Mouse (Mus musculus) megakaryocyte, embryonic 14.5 days (primary cell): Measurements from ENCODE around the gene Yju2. TPM values are rescaled to one million over a fixed set of nuclear protein-coding genes. Genes with fewer than 3 reads are reported as not detected.
A peak's percentile ranks its signal among the peaks of the same experiment; 100 is the strongest.

ENCODE experiments used
- H3K27me3 ChIP-seq: replicated peaks from 2 replicates; pipeline ENCODE3; 2012; ENCODE audit warnings: inconsistent platforms
- H3K36me3 ChIP-seq: replicated peaks from 2 replicates; pipeline ENCODE3; 2012; ENCODE audit warnings: low read length, inconsistent platforms, mixed read lengths
- H3K4me1 ChIP-seq: 2 replicates; pipeline ENCODE4 v1.6.1; 2012; ENCODE audit warnings: inconsistent platforms
- H3K4me3 ChIP-seq: replicated peaks from 2 replicates; pipeline ENCODE3; 2012; ENCODE audit warnings: moderate library complexity, mild to moderate bottlenecking, inconsistent platforms
- H3K9me3 ChIP-seq: 2 replicates; pipeline ENCODE4 v1.6.1; 2012; ENCODE audit warnings: inconsistent platforms
- FLI1 ChIP-seq: IDR thresholded peaks from 2 replicates; pipeline ENCODE4 v1.6.1; 2012; ENCODE audit warnings: low read length, inconsistent platforms, mixed read lengths
- GATA1 ChIP-seq: IDR thresholded peaks from 3 replicates; pipeline ENCODE4 v1.6.1; 2012; ENCODE audit warnings: mixed read lengths, low read length, inconsistent platforms, borderline replicate concordance
- polyA plus RNA-seq: library from polyadenylated mRNA; stranded (reverse); fragments of >175 nt; gene quantifications from 2 replicates; pipeline ENCODE4 v1.2.3, GENCODE M21; 2012; ENCODE audit warnings: low replicate concordance; ENCODE audit not compliant: insufficient read depth

Gene Yju2
- polyA plus RNA-seq, 1 experiment: 33.1 TPM

- H3K27me3 ChIP-seq: no peaks in the 10 kb centered on the region
- TF ChIP-seq FLI1: no peak
- no peak for TF ChIP-seq GATA1
- H3K9me3 ChIP-seq: no peaks in the 10 kb centered on the region
- H3K4me1 ChIP-seq: peaks cover 73% of the 10 kb centered on the region
- H3K4me3 ChIP-seq: no peak overlapping the region
- H3K36me3 ChIP-seq: peaks cover 14% of the 10 kb centered on the region
Observed at GRCm38 (mm10) chr17:55950601-55951000, 8.3 kb upstream of the Yju2 start.

GRCm38 (mm10) chr17:55952041-55952440 is 6.9 kb upstream of the Yju2 start:
- TF ChIP-seq GATA1 (no peak), FLI1 (no peak)
- peak overlapping the region; percentile 90 for H3K4me3 ChIP-seq

DNA sequence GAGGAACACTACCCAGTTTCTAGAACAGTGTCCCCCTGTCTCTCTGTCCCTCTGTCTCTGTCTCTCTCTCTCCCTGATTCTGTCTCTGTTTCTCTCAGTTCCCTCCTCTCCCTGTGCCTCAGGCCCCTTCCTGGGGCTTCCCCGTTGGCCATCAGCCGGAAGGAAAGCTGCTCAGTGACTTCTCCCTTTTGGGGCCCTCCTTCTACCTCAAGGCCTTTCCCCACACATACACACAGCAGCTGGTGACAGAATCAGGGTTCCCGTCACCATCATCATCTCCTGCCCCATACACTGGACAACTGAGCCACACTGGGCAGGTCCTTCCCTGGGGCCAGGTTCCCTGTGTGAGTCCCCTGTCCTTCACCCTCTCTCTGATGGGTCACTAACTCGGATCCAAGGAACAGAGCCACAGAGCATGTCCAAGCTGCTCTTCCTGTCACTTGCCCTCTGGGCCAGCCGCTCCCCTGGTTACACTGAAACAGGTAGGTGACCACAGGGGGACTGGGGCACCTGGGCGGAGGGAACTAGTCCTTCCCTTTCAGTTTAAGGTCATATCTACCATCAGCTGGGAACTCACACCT is 6.4 kb upstream of the Yju2 start, which contains the start of gene Ebi3:
Gene Ebi3, plus strand, starts transcription at position 194 of the 581 bp plus-strand sequence.
- peaks cover 25% of the 10 kb centered on the region for H3K36me3 ChIP-seq
- no peaks in the 10 kb centered on the region for H3K27me3 ChIP-seq
- H3K4me1 ChIP-seq: peaks cover 75% of the 10 kb centered on the region
- H3K4me3 ChIP-seq: peak within 1 kb of the TSS; percentile 90
- TF ChIP-seq FLI1: no peak
- TF ChIP-seq GATA1: no peak
- no peaks in the 10 kb centered on the region for H3K9me3 ChIP-seq

More at GRCm38 (mm10) chr17:55952041-55952440, 6.9 kb upstream of the Yju2 start:
- Histone ChIP-seq H3K9me3 (no peaks in the 10 kb centered on the region), H3K4me1 (peaks cover 73% of the 10 kb centered on the region), H3K27me3 (no peaks in the 10 kb centered on the region), H3K36me3 (peaks cover 25% of the 10 kb centered on the region)

DNA sequence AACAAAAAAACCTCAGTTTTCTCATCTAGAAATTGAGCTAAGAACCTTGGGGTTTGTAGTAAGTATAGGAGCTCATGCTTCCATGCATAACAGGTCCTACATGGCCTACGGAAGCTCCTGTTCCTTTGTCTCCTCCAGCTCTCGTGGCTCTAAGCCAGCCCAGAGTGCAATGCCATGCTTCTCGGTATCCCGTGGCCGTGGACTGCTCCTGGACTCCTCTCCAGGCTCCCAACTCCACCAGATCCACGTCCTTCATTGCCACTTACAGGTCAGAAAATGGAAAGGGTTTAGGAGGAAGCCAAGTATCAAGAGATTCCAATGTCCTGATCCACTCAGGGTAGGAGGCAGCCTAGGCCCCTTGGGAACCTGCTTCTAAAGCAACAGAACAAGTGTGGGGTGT is 5.1 kb upstream of the Yju2 start:
- Histone ChIP-seq H3K36me3 (peaks cover 25% of the 10 kb centered on the region), H3K4me1 (peaks cover 78% of the 10 kb centered on the region), H3K27me3 (no peaks in the 10 kb centered on the region), H3K4me3 (peak overlapping the region; percentile 34), H3K9me3 (no peaks in the 10 kb centered on the region)
- no peak for TF ChIP-seq GATA1
- no peak for TF ChIP-seq FLI1

DNA sequence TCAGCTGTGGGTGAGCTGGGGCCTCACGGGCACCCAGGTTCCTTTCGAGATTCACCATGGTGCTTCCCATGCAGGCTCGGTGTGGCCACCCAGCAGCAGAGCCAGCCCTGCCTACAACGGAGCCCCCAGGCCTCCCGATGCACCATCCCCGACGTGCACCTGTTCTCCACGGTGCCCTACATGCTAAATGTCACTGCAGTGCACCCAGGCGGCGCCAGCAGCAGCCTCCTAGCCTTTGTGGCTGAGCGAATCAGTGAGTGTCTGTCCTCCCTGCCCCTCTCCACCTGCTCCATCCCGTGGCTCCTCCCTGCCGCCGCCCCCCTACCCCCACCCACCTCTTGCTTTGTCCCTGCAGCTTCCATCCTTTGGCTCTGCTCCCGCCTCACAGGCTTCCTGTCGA is 4.7 kb upstream of the Yju2 start:
- Histone ChIP-seq H3K9me3 (no peaks in the 10 kb centered on the region), H3K27me3 (no peaks in the 10 kb centered on the region), H3K4me1 (peaks cover 78% of the 10 kb centered on the region), H3K4me3 (peak overlapping the region; percentile 77), H3K36me3 (peaks cover 25% of the 10 kb centered on the region)
- TF ChIP-seq FLI1 (no peak), GATA1 (no peak)

GRCm38 (mm10) chr17:55956129-55956528 is 2.8 kb upstream of the Yju2 start:
- peaks cover 37% of the 10 kb centered on the region for H3K36me3 ChIP-seq
- no peaks in the 10 kb centered on the region for H3K27me3 ChIP-seq
- H3K9me3 ChIP-seq: no peaks in the 10 kb centered on the region
- H3K4me1 ChIP-seq: peaks cover 86% of the 10 kb centered on the region
- H3K4me3 ChIP-seq: peak overlapping the region; percentile 59
- TF ChIP-seq GATA1 (no peak), FLI1 (no peak)

DNA sequence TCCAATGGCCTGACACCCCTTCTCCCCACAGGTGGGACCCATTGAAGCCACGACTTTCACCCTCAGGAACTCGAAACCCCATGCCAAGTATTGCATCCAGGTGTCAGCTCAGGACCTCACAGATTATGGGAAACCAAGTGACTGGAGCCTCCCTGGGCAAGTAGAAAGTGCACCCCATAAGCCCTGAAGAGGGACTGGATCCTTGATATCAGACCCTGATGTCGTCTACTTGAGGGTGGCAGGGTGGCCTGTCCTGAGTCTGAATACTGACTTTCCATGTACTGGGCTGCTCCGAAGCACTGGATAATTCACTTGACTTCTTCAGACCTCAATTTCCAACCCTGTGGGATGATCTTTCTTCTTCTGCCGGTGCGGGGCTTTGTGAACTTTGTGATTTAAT is 2.3 kb upstream of the Yju2 start:
- Histone ChIP-seq H3K9me3 (no peaks in the 10 kb centered on the region), H3K27me3 (no peaks in the 10 kb centered on the region), H3K4me3 (peak overlapping the region; percentile 59), H3K4me1 (peaks cover 86% of the 10 kb centered on the region), H3K36me3 (peaks cover 41% of the 10 kb centered on the region)
- no peak for TF ChIP-seq FLI1
- TF ChIP-seq GATA1: no peak

GRCm38 (mm10) chr17:55957168-55957567 is 1.7 kb upstream of the Yju2 start:
- Histone ChIP-seq H3K27me3 (no peaks in the 10 kb centered on the region), H3K4me1 (peaks cover 86% of the 10 kb centered on the region), H3K9me3 (no peaks in the 10 kb centered on the region), H3K36me3 (peaks cover 47% of the 10 kb centered on the region), H3K4me3 (peak overlapping the region; percentile 81)
- no peak for TF ChIP-seq FLI1
- TF ChIP-seq GATA1: no peak

GRCm38 (mm10) chr17:55957726-55958583 is 944 bp upstream of the Yju2 start:
- H3K4me3 ChIP-seq: peak overlapping the region; percentile 95
- H3K9me3 ChIP-seq: no peaks in the 10 kb centered on the region
- TF ChIP-seq GATA1: no peak
- TF ChIP-seq FLI1: no peak
- H3K27me3 ChIP-seq: no peaks in the 10 kb centered on the region
- H3K36me3 ChIP-seq: peaks cover 52% of the 10 kb centered on the region
- peaks cover 83% of the 10 kb centered on the region for H3K4me1 ChIP-seq

GRCm38 (mm10) chr17:55958584-55958886 is 364 bp upstream of the Yju2 start:
- Histone ChIP-seq H3K4me3 (peak overlapping the region; percentile 95), H3K36me3 (peaks cover 58% of the 10 kb centered on the region)

More at GRCm38 (mm10) chr17:55958584-55958886, 364 bp upstream of the Yju2 start:
- Histone ChIP-seq H3K9me3 (no peaks in the 10 kb centered on the region), H3K4me1 (peaks cover 83% of the 10 kb centered on the region), H3K27me3 (no peaks in the 10 kb centered on the region)
- no peak for TF ChIP-seq GATA1
- TF ChIP-seq FLI1: no peak
